Mouse (Mus musculus) limb, embryonic 15.5 days (tissue): ENCODE measurements around the gene Serpina9. TPM values are rescaled to one million over a fixed set of nuclear protein-coding genes. Genes with fewer than 3 reads are reported as not detected.

ENCODE experiments used
- ATAC-seq: fragments of 200-750 bp; cut with Nextera tagmentation; 2 replicates; pipeline ENCODE4 v1.8.0; 2017; ENCODE audit warnings: low read depth, moderate TSS enrichment; ENCODE audit not compliant: insufficient number of reproducible peaks, low FRiP score, low TSS enrichment
- H3K27ac ChIP-seq: fragments of 300-500 bp; sonication (generic); 2 replicates; pipeline ENCODE4 v1.5.1; 2015; ENCODE audit warnings: moderate library complexity, mild to moderate bottlenecking, inconsistent platforms
- H3K27me3 ChIP-seq: fragments of 300-500 bp; sonication (generic); 2 replicates; pipeline ENCODE4 v1.6.1; 2015; ENCODE audit warnings: inconsistent platforms
- H3K36me3 ChIP-seq: fragments of 300-500 bp; sonication (generic); 2 replicates; pipeline ENCODE4 v1.6.1; 2015; ENCODE audit warnings: inconsistent platforms
- H3K4me1 ChIP-seq: fragments of 300-500 bp; sonication (generic); 2 replicates; pipeline ENCODE4 v1.6.1; 2015; ENCODE audit warnings: inconsistent platforms
- H3K4me2 ChIP-seq: fragments of 300-500 bp; sonication (generic); 2 replicates; pipeline ENCODE4 v1.6.1; 2015; ENCODE audit warnings: mild to moderate bottlenecking, inconsistent platforms
- H3K4me3 ChIP-seq: fragments of 300-500 bp; sonication (generic); 2 replicates; pipeline ENCODE4 v1.5.1; 2015; ENCODE audit warnings: mild to moderate bottlenecking, inconsistent platforms
- H3K9ac ChIP-seq: fragments of 300-500 bp; sonication (generic); 2 replicates; pipeline ENCODE4 v1.6.1; 2015; ENCODE audit warnings: inconsistent platforms
- H3K9me3 ChIP-seq: fragments of 300-500 bp; sonication (generic); 2 replicates; pipeline ENCODE4 v1.6.1; 2016; ENCODE audit warnings: inconsistent platforms
- WGBS: fragments of 180-500 bp; shearing (Covaris S2); methylation state at CpG from one replicate; pipeline ENCODE4 v1.1.7; 2015; 5-methylcytosine and 5-hydroxymethylcytosine counted together
- polyA plus RNA-seq: library from polyadenylated mRNA; unstranded; fragments of >200 nt; fragmentation: Nextera tagmentation; extraction: Ambion mirVana; gene quantifications from 2 replicates; pipeline ENCODE4 v1.2.1, GENCODE M21; 2015

Serpina9 gene
- polyA plus RNA-seq, 1 experiment from 2014 or later: 0.24 TPM

DNA sequence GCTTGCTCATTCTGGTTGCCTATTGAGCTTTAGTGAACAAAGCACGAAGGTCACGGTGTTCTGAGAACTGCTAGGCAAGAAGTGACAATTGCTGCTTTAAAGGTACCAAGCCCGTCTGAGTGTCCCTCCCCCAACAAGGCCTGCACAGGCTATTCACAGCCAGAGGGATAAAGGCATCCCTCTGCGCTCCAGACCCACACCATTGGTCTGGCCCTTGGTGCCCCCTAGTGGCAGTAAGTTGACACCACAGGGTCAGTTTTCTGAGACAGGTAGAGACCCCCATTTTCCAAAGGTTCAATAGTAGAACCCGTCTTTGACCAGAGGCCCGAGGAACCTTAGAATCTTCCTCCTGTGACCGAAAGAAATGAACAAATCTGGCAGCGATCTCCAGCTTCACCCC lies 16.4 kb upstream of the Serpina9 start:
- H3K36me3 ChIP-seq: no peaks in the 10 kb centered on the region
- H3K27ac ChIP-seq: no peak overlapping the region
- no peaks in the 10 kb centered on the region for H3K4me1 ChIP-seq
- H3K9ac ChIP-seq: no peak overlapping the region
- no peak overlapping the region for H3K4me2 ChIP-seq
- ATAC-seq: no peak
- no peaks in the 10 kb centered on the region for H3K27me3 ChIP-seq
- H3K9me3 ChIP-seq: no peaks in the 10 kb centered on the region
- 48% methylated on average over 8 of the region's 8 CpGs for WGBS
- H3K4me3 ChIP-seq: no peak overlapping the region

DNA sequence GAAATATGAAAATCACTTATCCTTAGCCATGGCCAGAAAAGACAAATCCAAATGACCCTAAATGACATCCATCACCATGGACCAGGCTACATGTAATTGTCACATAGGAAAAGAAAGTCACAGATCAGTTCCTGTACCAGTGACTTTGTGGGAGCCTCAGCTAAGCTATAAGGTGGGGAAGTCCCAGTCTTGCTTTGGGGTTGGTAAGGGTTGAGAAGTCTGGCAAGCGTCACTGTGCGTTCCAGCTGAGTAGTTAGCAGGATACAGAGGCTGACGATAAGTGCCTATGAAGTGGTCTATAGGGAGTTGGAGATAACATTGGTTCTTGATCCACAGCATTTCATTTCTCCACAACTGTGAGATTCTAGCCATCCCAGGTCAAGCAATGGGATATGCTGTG lies 1.7 kb upstream of the Serpina9 start:
- 80% methylated on average over 3 of the region's 3 CpGs for WGBS
- H3K9me3 ChIP-seq: no peaks in the 10 kb centered on the region
- ATAC-seq: no peak

DNA sequence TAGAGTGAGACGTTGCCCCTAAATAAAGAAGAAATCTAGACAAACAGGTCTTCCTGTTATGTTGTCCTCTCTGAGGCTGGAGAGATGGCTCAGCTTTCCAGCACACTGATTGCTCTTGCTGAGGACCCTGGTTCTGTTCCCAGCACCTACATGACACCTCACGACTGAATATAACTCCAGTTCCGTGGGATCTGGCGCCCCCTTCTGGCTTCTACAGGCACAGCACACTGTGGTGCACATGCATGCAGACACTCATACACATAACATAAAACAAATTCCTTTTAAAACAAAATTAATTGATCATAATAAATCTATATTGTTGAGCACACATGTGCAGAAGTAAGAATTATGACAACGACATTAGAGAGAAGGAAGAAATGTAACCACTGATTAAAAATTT lies 8.9 kb downstream of the Serpina9 start:
- Histone ChIP-seq H3K4me3 (no peak overlapping the region), H3K9ac (no peak overlapping the region), H3K27ac (no peak overlapping the region), H3K36me3 (no peaks in the 10 kb centered on the region), H3K9me3 (no peaks in the 10 kb centered on the region), H3K27me3 (no peaks in the 10 kb centered on the region), H3K4me2 (no peak overlapping the region), H3K4me1 (peaks cover 3% of the 10 kb centered on the region; the same call in 1 of the 2 replicates)
- WGBS: 75% methylated on average over 5 of the region's 5 CpGs
- no peak for ATAC-seq

More for the DNA sequence above, 1.7 kb upstream of the Serpina9 start:
- H3K9ac ChIP-seq: no peak overlapping the region
- no peaks in the 10 kb centered on the region for H3K27me3 ChIP-seq
- H3K4me1 ChIP-seq: no peaks in the 10 kb centered on the region
- H3K36me3 ChIP-seq: no peaks in the 10 kb centered on the region
- no peak overlapping the region for H3K4me2 ChIP-seq
- no peak overlapping the region for H3K4me3 ChIP-seq
- no peak overlapping the region for H3K27ac ChIP-seq

DNA sequence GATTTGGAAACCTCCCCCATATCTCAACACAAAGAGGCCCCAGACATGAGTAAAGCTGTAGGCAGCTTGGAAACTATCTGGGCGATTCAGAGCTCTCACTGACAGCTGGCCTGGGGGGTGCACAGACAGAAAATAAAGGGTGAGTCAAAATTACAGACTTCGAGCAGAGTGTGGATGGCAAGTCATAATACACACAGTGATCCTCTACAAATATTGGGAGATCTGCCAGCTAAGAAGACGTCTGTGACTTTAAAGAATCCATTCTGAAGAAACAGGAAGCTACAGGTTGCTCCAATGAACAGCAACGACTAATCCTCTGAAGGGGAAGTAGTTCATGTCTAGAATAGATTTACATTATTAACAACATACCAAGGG lies 10.3 kb downstream of the Serpina9 start:
- no peaks in the 10 kb centered on the region for H3K9me3 ChIP-seq
- H3K36me3 ChIP-seq: no peaks in the 10 kb centered on the region
- no peaks in the 10 kb centered on the region for H3K27me3 ChIP-seq
- peaks cover 3% of the 10 kb centered on the region; the same call in 1 of the 2 replicates for H3K4me1 ChIP-seq
- WGBS: 52% methylated on average over 4 of the region's 4 CpGs
- H3K4me2 ChIP-seq: no peak overlapping the region
- H3K9ac ChIP-seq: no peak overlapping the region
- H3K27ac ChIP-seq: no peak overlapping the region
- H3K4me3 ChIP-seq: no peak overlapping the region
- ATAC-seq: no peak

DNA sequence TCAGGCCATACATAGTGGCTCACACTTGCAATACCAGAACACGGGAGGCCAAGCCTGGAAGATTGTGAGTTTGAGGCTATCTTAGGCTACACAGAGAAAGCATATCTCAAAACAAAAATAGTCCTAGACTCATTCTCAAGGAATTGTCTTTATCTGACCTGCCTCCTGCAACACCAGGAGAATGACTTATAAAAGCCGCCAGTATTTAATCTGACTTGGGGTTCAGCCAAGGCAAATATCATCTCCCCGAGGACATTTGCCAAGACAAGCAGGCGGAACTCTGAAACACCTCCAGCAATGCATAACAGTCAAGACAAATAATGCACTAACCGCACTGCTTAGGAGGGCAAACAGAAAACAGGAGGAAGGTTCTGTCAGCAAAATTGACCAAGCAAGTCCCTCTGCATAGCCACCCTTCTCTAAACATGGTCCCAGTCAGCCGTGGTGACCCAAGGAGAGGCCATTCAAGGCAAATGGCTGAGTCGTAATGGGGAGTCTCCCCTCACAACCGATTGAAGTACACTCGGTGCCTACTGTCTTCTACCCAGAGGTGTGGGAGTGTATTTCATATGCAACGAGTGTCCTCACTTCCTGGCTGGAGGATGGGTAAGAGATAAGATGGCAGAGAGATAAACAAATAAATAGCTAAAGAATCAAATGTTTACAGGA lies 10.9 kb downstream of the Serpina9 start:
- H3K27ac ChIP-seq: no peak overlapping the region
- H3K4me2 ChIP-seq: no peak overlapping the region
- H3K9ac ChIP-seq: no peak overlapping the region
- H3K36me3 ChIP-seq: no peaks in the 10 kb centered on the region
- WGBS: 58% methylated on average over 10 of the region's 10 CpGs
- H3K4me3 ChIP-seq: no peak overlapping the region
- no peak for ATAC-seq
- peaks cover 3% of the 10 kb centered on the region; the same call in 1 of the 2 replicates for H3K4me1 ChIP-seq
- H3K9me3 ChIP-seq: no peaks in the 10 kb centered on the region
- H3K27me3 ChIP-seq: no peaks in the 10 kb centered on the region

DNA sequence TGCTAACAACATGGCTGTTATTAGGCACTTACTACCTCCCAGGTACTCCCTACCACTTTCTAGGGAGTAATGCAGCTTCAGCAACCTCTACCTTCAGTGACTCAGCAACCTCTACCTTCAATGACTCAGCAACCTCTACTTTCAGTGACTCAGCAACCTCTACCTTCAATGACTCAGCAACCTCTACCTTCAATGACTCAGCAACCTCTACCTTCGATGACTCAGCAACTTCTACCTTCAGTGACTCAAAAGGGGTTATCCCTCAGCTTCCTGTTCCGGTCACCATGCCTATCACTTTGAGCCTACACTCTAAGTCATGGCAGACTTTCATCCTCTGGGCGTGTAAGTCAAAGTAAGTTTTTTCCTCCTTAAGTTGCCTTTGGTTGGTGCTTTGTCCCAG lies 13.0 kb downstream of the Serpina9 start:
- WGBS: 85% methylated on average over 3 of the region's 3 CpGs
- no peak for ATAC-seq
- H3K9me3 ChIP-seq: no peaks in the 10 kb centered on the region
- peaks cover 3% of the 10 kb centered on the region; the same call in 1 of the 2 replicates for H3K4me1 ChIP-seq
- no peaks in the 10 kb centered on the region for H3K27me3 ChIP-seq
- no peak overlapping the region for H3K9ac ChIP-seq
- no peak overlapping the region for H3K27ac ChIP-seq
- H3K36me3 ChIP-seq: no peaks in the 10 kb centered on the region
- no peak overlapping the region for H3K4me3 ChIP-seq
- no peak overlapping the region for H3K4me2 ChIP-seq

DNA sequence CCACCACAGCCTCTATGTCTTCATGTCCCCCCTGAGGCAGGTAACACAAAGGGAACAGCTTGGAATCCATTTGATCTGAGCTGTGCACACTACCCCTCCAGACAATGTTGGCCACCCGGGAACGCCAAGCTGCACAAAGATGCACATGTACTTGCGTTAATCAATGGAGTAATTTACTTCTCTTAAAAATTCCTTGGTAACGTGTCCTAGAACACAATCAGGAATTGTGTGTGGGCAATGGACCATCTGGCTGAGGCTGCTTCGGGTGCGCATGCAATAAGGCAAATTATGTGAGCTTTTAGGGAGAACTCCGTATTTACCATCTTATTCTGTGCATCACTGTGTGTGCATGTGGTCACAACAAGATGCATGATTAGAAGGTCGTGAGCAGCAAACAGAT lies 13.9 kb downstream of the Serpina9 start:
- 82% methylated on average over 8 of the region's 8 CpGs for WGBS
- H3K4me1 ChIP-seq: peaks cover 3% of the 10 kb centered on the region; the same call in 1 of the 2 replicates
- ATAC-seq: no peak

DNA sequence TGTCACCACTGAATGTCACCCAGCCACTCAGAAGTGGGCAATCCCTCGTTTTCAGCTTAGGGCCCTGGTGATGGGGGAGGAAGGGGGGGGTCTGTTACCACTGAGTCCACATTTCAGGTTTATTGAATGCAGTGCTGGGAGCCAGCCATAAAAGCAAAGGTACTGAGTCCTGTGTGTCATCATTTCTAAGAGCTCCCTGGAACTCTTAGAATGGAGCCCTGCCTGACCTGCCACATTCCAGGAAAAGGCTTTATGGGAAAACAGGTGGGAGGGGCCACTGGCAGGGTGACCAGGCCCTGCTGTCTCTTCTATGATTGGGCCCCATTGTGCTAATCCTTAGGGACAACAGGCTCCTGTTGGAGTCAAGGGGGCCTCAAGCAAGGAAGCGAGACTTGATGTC lies 17.0 kb downstream of the Serpina9 start:
- Histone ChIP-seq H3K4me2 (no peak overlapping the region), H3K36me3 (no peaks in the 10 kb centered on the region), H3K4me3 (no peak overlapping the region), H3K9ac (no peak overlapping the region), H3K9me3 (no peaks in the 10 kb centered on the region), H3K27me3 (0 out of 2 replicates have a peak, but pooled peaks cover 2% of the 10 kb centered on the region), H3K4me1 (no peaks in the 10 kb centered on the region), H3K27ac (no peak overlapping the region)
- WGBS: 56% methylated on average over 2 of the region's 2 CpGs
- ATAC-seq: no peak

More for the DNA sequence above, 13.9 kb downstream of the Serpina9 start:
- H3K36me3 ChIP-seq: no peaks in the 10 kb centered on the region
- H3K27ac ChIP-seq: no peak overlapping the region
- H3K9me3 ChIP-seq: no peaks in the 10 kb centered on the region
- no peak overlapping the region for H3K4me3 ChIP-seq
- no peak overlapping the region for H3K4me2 ChIP-seq
- H3K9ac ChIP-seq: no peak overlapping the region
- 0 out of 2 replicates have a peak, but pooled peaks cover 2% of the 10 kb centered on the region for H3K27me3 ChIP-seq

DNA sequence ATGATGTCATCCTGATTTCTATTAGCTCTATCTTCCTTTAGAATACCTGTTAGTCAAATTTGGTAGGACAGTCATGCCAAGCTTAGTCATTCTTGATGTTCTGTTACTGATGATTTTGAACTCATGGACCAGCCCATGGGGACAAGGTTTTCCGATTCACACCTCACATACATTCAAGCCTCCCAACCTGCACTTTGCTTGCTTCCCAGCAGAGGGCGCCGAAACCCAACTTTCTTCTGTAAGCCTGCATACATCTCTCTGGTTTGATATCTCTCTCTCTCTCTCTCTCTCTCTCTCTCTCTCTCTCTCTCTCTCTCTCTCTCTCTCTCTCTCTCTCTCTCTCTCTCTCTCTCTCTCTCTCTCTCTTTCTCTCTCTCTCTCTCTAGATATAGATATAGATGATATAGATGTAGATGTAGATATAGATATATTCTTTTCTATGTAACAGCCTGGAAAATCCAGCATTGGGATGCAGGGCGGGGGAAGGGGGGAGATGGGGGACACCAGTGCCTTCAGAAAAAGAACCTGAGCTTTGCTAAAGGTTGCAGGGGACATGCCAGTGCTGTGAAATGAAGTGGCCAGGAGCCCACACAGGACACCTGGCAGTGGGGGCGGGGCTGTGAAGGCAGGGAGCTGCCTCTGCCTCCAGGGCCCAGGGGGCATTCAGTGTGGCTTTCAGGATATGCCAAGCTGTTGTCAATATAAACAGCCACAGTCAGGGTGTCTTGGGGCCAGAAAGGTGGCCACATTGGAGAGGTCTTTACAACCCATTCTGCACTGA lies 18.1 kb downstream of the Serpina9 start:
- 40% methylated on average over 5 of the region's 5 CpGs for WGBS
- no peak overlapping the region for H3K27ac ChIP-seq
- H3K4me3 ChIP-seq: no peak overlapping the region
- no peak for ATAC-seq
- no peak overlapping the region for H3K9ac ChIP-seq
- no peaks in the 10 kb centered on the region for H3K4me1 ChIP-seq
- no peaks in the 10 kb centered on the region for H3K9me3 ChIP-seq
- H3K36me3 ChIP-seq: no peaks in the 10 kb centered on the region
- H3K4me2 ChIP-seq: no peak overlapping the region
- H3K27me3 ChIP-seq: 0 out of 2 replicates have a peak, but pooled peaks cover 2% of the 10 kb centered on the region

DNA sequence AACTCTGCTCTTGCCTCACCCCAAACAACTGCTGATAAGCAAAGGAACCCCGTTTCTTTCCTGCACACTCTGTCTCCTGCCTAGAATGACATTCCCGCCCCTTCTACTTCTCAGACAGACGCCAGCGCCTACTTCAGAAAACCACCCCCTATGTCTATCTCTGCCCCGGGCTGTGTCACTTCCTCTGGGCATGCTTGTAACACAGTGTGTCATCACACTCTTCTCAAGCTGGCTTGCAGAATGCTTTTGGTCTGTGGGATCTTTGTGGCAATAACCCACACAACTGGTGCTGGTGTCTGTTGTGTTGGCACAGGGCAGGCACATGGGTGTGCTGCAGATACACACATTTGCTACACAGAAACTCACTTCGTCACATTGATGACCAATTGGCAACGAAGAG lies 20.6 kb downstream of the Serpina9 start:
- no peaks in the 10 kb centered on the region for H3K9me3 ChIP-seq
- H3K4me1 ChIP-seq: no peaks in the 10 kb centered on the region
- H3K4me3 ChIP-seq: no peak overlapping the region
- no peak overlapping the region for H3K27ac ChIP-seq
- ATAC-seq: no peak
- H3K27me3 ChIP-seq: 0 out of 2 replicates have a peak, but pooled peaks cover 2% of the 10 kb centered on the region
- no peak overlapping the region for H3K4me2 ChIP-seq
- H3K36me3 ChIP-seq: no peaks in the 10 kb centered on the region
- 62% methylated on average over 7 of the region's 7 CpGs for WGBS
- no peak overlapping the region for H3K9ac ChIP-seq

DNA sequence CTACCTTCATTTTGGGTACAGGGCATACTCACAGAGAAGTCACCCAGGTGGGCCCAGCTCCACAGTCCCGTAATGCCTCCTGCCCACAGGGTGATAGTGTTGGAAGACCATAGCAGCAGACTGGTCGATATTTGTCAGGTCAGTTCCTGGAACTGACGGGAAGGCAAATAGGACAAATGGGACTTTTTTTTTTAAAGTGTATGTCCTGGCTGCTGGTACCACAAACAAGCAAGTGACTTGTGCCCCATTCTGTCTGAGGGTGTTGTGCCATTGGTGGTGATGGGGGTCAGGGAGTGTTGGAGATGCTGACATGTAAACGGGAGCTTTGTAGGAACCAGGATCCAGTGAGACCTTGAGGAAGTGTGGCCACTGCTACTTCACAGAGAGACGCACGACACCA lies 23.7 kb downstream of the Serpina9 start, which contains the start of gene Serpina11:
TSS of gene Serpina11 (minus strand) at position 101 of the 400 bp plus-strand sequence.
- Histone ChIP-seq H3K27me3 (0 out of 2 replicates have a peak, but pooled peaks cover under 1% of the 10 kb centered on the region), H3K9ac (no peak within 1 kb of the TSS), H3K4me2 (no peak within 1 kb of the TSS), H3K9me3 (no peaks in the 10 kb centered on the region), H3K27ac (no peak within 1 kb of the TSS), H3K4me3 (no peak within 1 kb of the TSS), H3K36me3 (no peaks in the 10 kb centered on the region), H3K4me1 (no peaks in the 10 kb centered on the region)
- no peak for ATAC-seq
- WGBS: 84% methylated on average over 6 of the region's 6 CpGs

DNA sequence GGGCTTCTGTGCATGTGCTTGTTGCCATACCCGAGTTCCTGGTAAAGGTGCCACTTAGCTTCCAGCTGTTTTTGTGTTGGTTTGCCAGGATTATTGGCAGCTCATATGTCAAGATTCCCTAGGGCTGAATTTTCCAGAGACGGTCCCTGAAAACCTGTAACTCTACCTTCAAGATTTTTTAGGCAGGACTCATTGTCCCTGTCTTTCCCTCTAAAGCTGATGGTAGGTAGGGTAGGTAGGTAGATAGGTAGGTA lies 24.1 kb downstream of the Serpina9 start:
- no peak overlapping the region for H3K27ac ChIP-seq
- no peak overlapping the region for H3K4me3 ChIP-seq
- H3K36me3 ChIP-seq: no peaks in the 10 kb centered on the region
- H3K4me1 ChIP-seq: no peaks in the 10 kb centered on the region
- no peak for ATAC-seq
- H3K9ac ChIP-seq: no peak overlapping the region
- H3K27me3 ChIP-seq: no peaks in the 10 kb centered on the region
- H3K4me2 ChIP-seq: no peak overlapping the region
- H3K9me3 ChIP-seq: no peaks in the 10 kb centered on the region
- 44% methylated on average over 2 of the region's 2 CpGs for WGBS
